Mouse (Mus musculus) bone marrow, adult 2 months (tissue): ENCODE data around the gene Chst8. TPM values are rescaled to one million over a fixed set of nuclear protein-coding genes. Genes with fewer than 3 reads are reported as not detected.

ENCODE experiments used
- H3K27ac ChIP-seq: fragments of 200-500 bp; 2 replicates; pipeline ENCODE4 v1.5.1; 2012; ENCODE audit warnings: low read depth, mild to moderate bottlenecking, control low read depth, inconsistent platforms, low read length; ENCODE audit not compliant: control insufficient read depth, poor library complexity, insufficient read depth
- H3K4me1 ChIP-seq: fragments of 200-500 bp; 2 replicates; pipeline ENCODE4 v1.6.1; 2011; ENCODE audit warnings: low read length; ENCODE audit not compliant: control insufficient read depth, insufficient read depth
- H3K4me3 ChIP-seq: fragments of 200-500 bp; replicated peaks from 2 replicates; pipeline ENCODE3; 2011; ENCODE audit warnings: mild to moderate bottlenecking, low read depth, low read length, control low read depth; ENCODE audit not compliant: control insufficient read depth
- CTCF ChIP-seq: fragments of 200-500 bp; IDR thresholded peaks from 2 replicates; pipeline ENCODE4 v1.5.1; 2011; ENCODE audit warnings: low read length, control low read depth; ENCODE audit not compliant: control insufficient read depth, insufficient read depth
- POLR2A ChIP-seq: fragments of 200-500 bp; IDR thresholded peaks from 2 replicates; pipeline ENCODE4 v1.6.1; 2011; ENCODE audit warnings: low read depth, mild to moderate bottlenecking, control low read depth, low read length, borderline replicate concordance; ENCODE audit not compliant: control insufficient read depth
- WGBS: fragments of 180-500 bp; shearing (Covaris S2); methylation state at CpG from one replicate; pipeline ENCODE4 v1.1.7; 2018; 5-methylcytosine and 5-hydroxymethylcytosine counted together
- polyA plus RNA-seq: library from polyadenylated mRNA; stranded (reverse); fragments of >200 nt; gene quantifications from 2 replicates; pipeline ENCODE4 v1.2.4, GENCODE M21; 2011; ENCODE audit warnings: low replicate concordance; ENCODE audit not compliant: missing spikeins, insufficient read depth, insufficient read length

Chst8 gene
- polyA plus RNA-seq, 1 experiment: not detected

DNA sequence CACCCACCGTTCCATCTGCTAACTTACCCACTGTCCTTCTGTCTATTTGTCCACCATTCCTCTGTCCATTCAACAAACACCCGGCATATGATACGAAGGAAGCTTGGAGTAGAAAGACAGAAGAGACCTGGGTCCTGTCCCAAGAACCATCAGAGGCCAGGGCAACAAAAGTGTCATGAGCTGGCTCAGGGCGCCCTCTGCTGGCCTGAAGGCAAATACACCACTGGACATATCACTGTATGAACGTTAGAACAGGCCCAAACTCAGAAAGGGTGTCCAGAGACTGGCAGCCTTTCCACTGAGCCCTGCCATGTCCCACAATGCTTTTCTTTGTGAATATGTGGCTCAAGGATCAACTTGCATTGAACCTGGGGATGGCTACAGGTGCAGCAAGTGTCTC lies 92.9 kb downstream of the Chst8 start:
- H3K27ac ChIP-seq: no peak overlapping the region
- no peak for TF ChIP-seq POLR2A
- TF ChIP-seq CTCF: peak; percentile 62
- H3K4me3 ChIP-seq: no peak overlapping the region
- no peaks in the 10 kb centered on the region for H3K4me1 ChIP-seq
- WGBS: 42% methylated on average over 5 of the region's 5 CpGs

- 66% methylated on average over 9 of the region's 9 CpGs for WGBS
- Histone ChIP-seq H3K4me3 (no peak overlapping the region), H3K27ac (no peak overlapping the region), H3K4me1 (no peaks in the 10 kb centered on the region)
- TF ChIP-seq POLR2A: no peak
- no peak for TF ChIP-seq CTCF
Observed at GRCm38 (mm10) chr7:34718651-34719050, 93.9 kb downstream of the Chst8 start.

DNA sequence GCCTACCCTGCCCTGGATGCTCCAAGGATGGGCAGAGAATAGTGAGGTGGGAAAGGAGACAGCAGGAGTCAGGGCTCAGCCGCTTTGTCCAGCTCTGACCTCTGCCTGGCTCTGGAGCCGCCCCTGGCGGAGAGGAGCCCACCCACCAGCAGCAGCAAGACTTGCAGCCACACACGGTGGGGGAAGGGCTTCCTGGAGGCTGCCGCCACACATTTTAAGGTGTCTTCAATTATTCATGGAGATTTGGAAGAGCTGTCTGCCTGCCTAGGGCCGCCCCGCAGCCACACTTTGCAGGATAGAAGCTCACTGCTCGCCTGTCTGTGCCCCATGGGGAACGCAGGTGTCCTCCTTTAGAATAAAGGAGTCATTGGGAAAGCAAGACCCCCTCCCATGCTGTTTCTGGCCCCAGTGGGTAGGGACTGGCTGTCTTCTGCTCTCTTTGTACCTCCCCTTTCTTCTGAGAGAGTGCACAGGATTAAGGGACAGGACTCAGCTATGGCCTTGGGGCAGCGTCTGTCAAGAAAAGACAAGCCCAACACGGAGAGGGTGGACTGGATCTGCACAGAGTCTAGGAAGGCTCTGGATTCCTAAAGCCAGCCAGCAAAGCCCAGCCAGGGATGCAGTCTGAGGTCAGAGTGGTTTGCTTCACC lies 95.2 kb downstream of the Chst8 start:
- Histone ChIP-seq H3K4me1 (no peaks in the 10 kb centered on the region), H3K4me3 (no peak overlapping the region), H3K27ac (no peak overlapping the region)
- 20% methylated on average over 11 of the region's 11 CpGs for WGBS
- no peak for TF ChIP-seq CTCF
- TF ChIP-seq POLR2A: no peak

DNA sequence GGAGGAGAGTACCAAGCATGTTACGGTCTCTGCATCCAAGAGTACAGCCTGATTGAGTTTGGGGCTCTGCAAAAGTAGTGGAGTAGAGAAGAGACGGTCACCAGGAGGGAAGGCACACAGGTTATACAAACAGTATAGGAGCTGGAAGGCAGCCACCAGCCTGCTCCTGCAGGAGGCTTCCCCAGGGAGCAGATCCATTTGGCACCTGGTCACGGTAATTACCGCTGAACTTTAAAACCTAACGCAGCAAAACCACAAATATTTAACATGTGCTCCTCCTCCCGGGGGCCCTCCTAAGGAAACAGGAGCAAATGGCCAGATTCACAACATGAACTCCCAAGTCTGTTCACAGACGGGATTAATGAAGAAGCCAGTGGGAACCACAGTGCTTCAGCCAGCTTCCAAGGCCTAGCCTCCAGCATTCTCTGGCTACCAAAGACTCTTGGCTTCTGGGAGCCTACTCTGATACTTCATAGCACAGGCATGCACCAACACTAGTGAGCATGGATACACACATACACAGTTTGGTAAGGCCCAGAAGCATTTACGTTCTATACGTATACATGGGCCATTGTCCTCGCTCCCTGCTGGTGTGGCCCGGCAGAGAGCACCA lies 97.6 kb downstream of the Chst8 start:
- no peaks in the 10 kb centered on the region for H3K4me1 ChIP-seq
- TF ChIP-seq CTCF: no peak
- TF ChIP-seq POLR2A: no peak
- H3K4me3 ChIP-seq: no peak overlapping the region
- WGBS: 56% methylated on average over 11 of the region's 11 CpGs
- H3K27ac ChIP-seq: no peak overlapping the region

GRCm38 (mm10) chr7:34709111-34709510 lies 103.4 kb downstream of the Chst8 start:
- Histone ChIP-seq H3K4me1 (no peaks in the 10 kb centered on the region), H3K4me3 (no peak overlapping the region), H3K27ac (no peak overlapping the region)
- TF ChIP-seq POLR2A (no peak), CTCF (no peak)
- WGBS: 79% methylated on average over 4 of the region's 4 CpGs

DNA sequence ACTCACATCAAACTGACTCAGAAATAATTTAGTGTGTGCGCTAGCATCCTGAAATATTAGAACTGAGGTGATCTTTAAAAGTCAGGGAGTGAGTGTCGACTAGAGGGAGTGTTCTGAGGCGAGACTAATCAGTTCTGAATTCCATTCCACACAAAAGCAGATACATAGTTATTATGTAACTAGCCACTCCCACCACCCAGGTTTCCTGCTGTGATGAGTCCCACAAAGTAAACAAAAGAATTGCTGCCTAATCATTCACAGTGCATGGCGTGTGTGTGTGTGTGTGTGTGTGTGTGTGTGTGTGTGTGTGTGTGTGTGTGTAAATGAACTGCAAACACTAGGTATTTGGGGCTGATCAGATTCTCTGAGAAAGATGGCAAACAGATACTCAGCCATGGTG lies 108.1 kb downstream of the Chst8 start:
- Histone ChIP-seq H3K27ac (no peak overlapping the region), H3K4me1 (no peaks in the 10 kb centered on the region), H3K4me3 (no peak overlapping the region)
- no peak for TF ChIP-seq POLR2A
- TF ChIP-seq CTCF: no peak
- 60% methylated on average over 4 of the region's 4 CpGs for WGBS

DNA sequence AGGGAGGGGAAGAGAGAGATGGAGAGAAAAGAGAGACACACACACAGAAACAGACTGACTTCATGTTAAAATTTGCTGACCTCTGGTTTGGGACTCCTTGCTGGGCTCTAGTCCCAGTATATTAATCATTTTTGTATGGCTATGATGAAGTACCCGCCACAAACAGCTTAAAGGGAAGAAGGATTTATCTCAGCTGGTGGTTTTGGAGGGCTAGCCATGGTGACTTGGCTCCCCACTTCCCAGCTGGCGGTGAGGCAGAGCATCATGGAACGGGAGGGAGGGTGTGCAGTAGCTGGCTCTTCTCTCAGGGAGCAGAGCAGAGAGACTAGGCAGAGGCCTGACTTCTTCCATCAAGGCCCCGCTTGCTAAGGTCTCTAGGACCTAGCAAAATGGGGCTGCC lies 109.1 kb downstream of the Chst8 start:
- TF ChIP-seq POLR2A (no peak), CTCF (no peak)
- H3K27ac ChIP-seq: no peak overlapping the region
- 49% methylated on average over 4 of the region's 4 CpGs for WGBS
- H3K4me1 ChIP-seq: no peaks in the 10 kb centered on the region
- H3K4me3 ChIP-seq: no peak overlapping the region

- 18% methylated on average over 11 of the region's 11 CpGs for WGBS
Observed at GRCm38 (mm10) chr7:34702718-34703351, 109.7 kb downstream of the Chst8 start.

More at GRCm38 (mm10) chr7:34702718-34703351, 109.7 kb downstream of the Chst8 start:
- no peak for TF ChIP-seq POLR2A
- TF ChIP-seq CTCF: no peak
- Histone ChIP-seq H3K27ac (no peak overlapping the region), H3K4me1 (no peaks in the 10 kb centered on the region), H3K4me3 (no peak overlapping the region)
